Mouse (Mus musculus): Measurements from ENCODE around the gene Dnm3. TPM values are rescaled to one million over a fixed set of nuclear protein-coding genes. Genes with fewer than 3 reads are reported as not detected.

Gene Dnm3
- polyA plus RNA-seq, 1 experiment from 2014 or later = 33.5 TPM

DNA sequence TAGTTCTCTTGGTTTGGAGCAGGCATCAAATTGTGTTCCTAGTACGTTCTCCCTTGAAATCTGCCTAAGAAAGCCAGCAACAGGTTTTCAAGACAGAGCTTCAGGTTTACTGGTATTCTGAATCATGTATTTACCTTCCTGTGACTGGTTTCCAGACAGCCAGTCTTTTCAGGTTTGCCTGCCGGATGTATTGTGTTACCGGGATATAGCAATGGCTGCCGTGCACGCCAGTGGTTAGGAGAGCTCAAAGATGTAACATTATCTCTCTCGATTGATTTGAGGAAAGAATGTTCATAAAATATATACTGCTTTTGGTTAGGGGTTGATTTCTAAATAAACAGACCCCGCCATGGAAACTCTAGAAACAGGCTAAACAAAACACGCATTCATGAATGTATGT, 264.8 kb downstream of the Dnm3 start:
- no peak overlapping the region for H3K4me3 ChIP-seq (replicated peaks)
- H3K9me3 ChIP-seq = no peaks in the 10 kb centered on the region
- H3K4me1 ChIP-seq (replicated peaks) = peaks cover 19% of the 10 kb centered on the region
- H3K36me3 ChIP-seq = no peaks in the 10 kb centered on the region
- H3K4me2 ChIP-seq (replicated peaks) = no peak overlapping the region
- no peak overlapping the region for H3K27ac ChIP-seq
- no peak for ATAC-seq
- no peak overlapping the region for H3K9ac ChIP-seq (replicated peaks)
- 90% methylated on average over 8 of the region's 8 CpGs for WGBS
- 0 out of 2 replicates have a peak, but pooled peaks cover 4% of the 10 kb centered on the region for H3K27me3 ChIP-seq

GRCm38 (mm10) chr1:162210529-162210928, 267.3 kb downstream of the Dnm3 start:
- no peak overlapping the region for H3K27ac ChIP-seq
- H3K4me2 ChIP-seq (replicated peaks) = no peak overlapping the region
- H3K27me3 ChIP-seq = peaks cover 10% of the 10 kb centered on the region; the same call in 1 of the 2 replicates
- H3K36me3 ChIP-seq = no peaks in the 10 kb centered on the region
- H3K4me1 ChIP-seq (replicated peaks) = peaks cover 19% of the 10 kb centered on the region
- no peak for ATAC-seq
- WGBS = 8% methylated on average over 2 of the region's 2 CpGs
- H3K4me3 ChIP-seq (replicated peaks) = no peak overlapping the region
- H3K9me3 ChIP-seq = no peaks in the 10 kb centered on the region
- no peak overlapping the region for H3K9ac ChIP-seq (replicated peaks)

DNA sequence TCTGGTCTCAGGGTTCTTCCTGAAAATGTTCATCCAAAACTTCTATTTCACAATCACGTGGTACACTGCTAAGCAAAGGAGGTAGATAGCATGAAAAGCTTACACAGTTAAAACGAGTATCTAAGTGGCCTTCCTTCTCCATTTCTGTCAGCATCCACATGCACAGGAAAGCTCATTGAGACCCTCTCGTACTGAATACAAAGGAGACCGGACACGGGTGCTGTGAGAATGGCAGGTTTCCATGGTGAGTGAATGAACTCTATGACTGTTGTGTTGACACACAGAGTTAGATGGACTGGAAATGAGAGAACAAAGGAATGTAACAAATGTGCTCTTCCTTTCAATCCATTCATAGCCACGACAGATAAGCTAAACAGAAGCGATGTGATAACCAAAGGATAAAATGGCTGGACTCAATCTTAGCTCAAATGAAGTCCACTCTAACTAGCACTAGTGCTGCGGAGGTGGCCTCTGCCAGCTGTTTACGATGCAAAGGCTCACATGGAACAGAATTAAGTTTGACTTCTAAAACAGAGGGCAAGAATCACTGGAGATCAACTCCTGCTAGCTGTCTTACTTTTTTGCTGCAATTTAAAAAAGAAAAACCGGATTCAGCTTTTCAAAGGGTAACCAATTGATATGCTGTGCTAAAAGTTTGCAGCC, 268.2 kb downstream of the Dnm3 start:
- Histone ChIP-seq H3K9ac (replicated peaks) (no peak overlapping the region), H3K4me2 (replicated peaks) (no peak overlapping the region), H3K36me3 (no peaks in the 10 kb centered on the region), H3K27ac (no peak overlapping the region), H3K4me1 (replicated peaks) (peaks cover 19% of the 10 kb centered on the region), H3K4me3 (replicated peaks) (no peak overlapping the region), H3K9me3 (no peaks in the 10 kb centered on the region), H3K27me3 (peaks cover 10% of the 10 kb centered on the region; the same call in 1 of the 2 replicates)
- ATAC-seq = peak; percentile 73; the same call in 1 of the 2 replicates
- 8% methylated on average over 10 of the region's 10 CpGs for WGBS

GRCm38 (mm10) chr1:162209010-162209409, 268.8 kb downstream of the Dnm3 start:
- no peaks in the 10 kb centered on the region for H3K36me3 ChIP-seq
- H3K4me2 ChIP-seq (replicated peaks) = no peak overlapping the region
- H3K9ac ChIP-seq (replicated peaks) = no peak overlapping the region
- WGBS = 79% methylated on average over 9 of the region's 9 CpGs
- H3K4me3 ChIP-seq (replicated peaks) = no peak overlapping the region
- ATAC-seq = peak; percentile 50; the same call in 1 of the 2 replicates
- H3K4me1 ChIP-seq (replicated peaks) = peaks cover 19% of the 10 kb centered on the region
- peaks cover 10% of the 10 kb centered on the region; the same call in 1 of the 2 replicates for H3K27me3 ChIP-seq
- no peaks in the 10 kb centered on the region for H3K9me3 ChIP-seq
- H3K27ac ChIP-seq = no peak overlapping the region

- no peak overlapping the region for H3K9ac ChIP-seq (replicated peaks)
- no peak for ATAC-seq
- H3K27me3 ChIP-seq = peaks cover 8% of the 10 kb centered on the region; the same call in 1 of the 2 replicates
- no peaks in the 10 kb centered on the region for H3K36me3 ChIP-seq
- no peaks in the 10 kb centered on the region for H3K9me3 ChIP-seq
- 50% methylated on average over 7 of the region's 7 CpGs for WGBS
- peaks cover 25% of the 10 kb centered on the region for H3K4me1 ChIP-seq (replicated peaks)
- no peak overlapping the region for H3K4me2 ChIP-seq (replicated peaks)
- H3K27ac ChIP-seq = no peak overlapping the region
- no peak overlapping the region for H3K4me3 ChIP-seq (replicated peaks)
Observed at GRCm38 (mm10) chr1:162207708-162208043, 270.2 kb downstream of the Dnm3 start.

DNA sequence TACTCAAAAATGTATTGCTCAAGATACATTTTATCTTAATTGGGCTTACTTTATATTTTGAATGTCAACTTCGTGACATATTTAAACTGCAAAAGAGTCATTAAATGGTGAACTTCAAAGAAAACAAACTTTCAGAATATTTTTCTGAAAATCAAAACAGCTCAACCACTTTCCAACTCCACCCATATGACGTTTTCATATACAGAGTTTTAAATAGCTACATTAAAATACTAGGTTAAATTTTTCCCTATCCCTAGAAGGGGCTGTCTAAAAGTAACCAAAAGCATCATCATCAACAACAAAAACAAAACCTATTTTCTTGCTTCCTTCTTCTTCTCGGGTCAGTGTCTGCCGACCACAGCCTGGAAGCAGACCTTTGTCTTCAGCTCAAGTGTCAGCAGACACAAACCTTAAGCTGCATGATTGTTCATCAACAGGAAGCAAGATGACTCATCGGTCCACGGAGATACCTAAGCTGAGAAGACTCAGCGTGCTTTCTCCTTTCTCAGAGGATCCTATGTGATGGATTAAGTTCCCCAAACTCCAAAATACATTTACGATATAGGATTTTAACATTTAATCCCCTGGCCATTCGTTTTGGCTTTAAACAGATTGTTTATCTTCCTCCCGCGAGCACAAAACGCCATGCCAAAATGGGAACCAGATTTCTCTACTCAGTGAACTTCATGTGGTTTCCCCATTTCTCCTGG, 270.7 kb downstream of the Dnm3 start:
- peaks cover 5% of the 10 kb centered on the region; the same call in 1 of the 2 replicates for H3K27me3 ChIP-seq
- 67% methylated on average over 12 of the region's 12 CpGs for WGBS
- no peak overlapping the region for H3K9ac ChIP-seq (replicated peaks)
- no peaks in the 10 kb centered on the region for H3K36me3 ChIP-seq
- peaks cover 27% of the 10 kb centered on the region for H3K4me1 ChIP-seq (replicated peaks)
- no peaks in the 10 kb centered on the region for H3K9me3 ChIP-seq
- no peak overlapping the region for H3K27ac ChIP-seq
- no peak overlapping the region for H3K4me2 ChIP-seq (replicated peaks)
- no peak overlapping the region for H3K4me3 ChIP-seq (replicated peaks)
- no peak for ATAC-seq

DNA sequence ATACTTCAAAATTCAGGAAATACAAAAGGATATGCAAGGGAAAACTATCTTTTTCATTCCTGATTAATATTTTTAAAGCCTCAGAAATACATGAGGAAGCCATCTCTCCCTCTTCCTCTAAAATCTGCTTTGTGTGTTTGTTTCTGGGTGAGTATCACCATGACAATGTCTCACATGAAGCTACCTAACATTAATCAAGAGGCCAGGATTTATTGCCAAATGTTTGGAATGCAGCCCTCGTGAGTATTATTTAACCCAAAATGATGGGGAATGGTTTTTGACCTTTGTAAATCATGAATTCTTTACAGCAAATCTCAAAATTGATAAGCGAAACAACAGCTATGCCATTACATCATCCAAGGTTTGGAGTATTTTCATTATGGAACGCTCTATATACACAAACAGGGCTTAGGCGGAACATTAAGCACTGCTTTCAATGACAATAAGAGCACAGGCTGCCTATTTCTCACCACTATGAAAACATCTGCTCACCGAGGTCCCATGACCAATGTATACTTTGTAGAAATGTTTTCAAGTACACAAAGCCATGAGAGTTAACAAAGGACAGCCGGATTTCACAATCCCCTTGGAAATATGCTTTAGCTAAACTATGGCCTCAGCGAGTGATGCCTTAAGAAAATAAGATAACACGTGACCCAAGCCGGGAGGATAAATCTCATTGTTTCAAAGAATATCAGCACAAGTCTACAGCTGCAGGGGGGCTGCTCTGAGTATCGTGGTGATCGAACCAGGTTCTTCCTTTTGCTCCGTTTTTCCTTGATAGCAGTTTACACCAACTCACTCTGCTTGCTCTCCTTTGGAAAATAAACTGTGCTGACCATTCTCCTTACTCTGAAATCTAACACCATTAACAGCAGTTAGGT, 275.1 kb downstream of the Dnm3 start:
- ATAC-seq = peak; percentile 84
- peaks cover 11% of the 10 kb centered on the region; the same call in 1 of the 2 replicates for H3K4me1 ChIP-seq (replicated peaks)

GRCm38 (mm10) chr1:162200446-162200845, 277.4 kb downstream of the Dnm3 start:
- Histone ChIP-seq H3K27me3 (no peaks in the 10 kb centered on the region), H3K27ac (no peak overlapping the region), H3K4me1 (replicated peaks) (peaks cover 25% of the 10 kb centered on the region), H3K36me3 (no peaks in the 10 kb centered on the region), H3K4me3 (replicated peaks) (no peak overlapping the region), H3K9ac (replicated peaks) (no peak overlapping the region), H3K9me3 (no peaks in the 10 kb centered on the region), H3K4me2 (replicated peaks) (no peak overlapping the region)
- no peak for ATAC-seq
- 91% methylated on average over 6 of the region's 6 CpGs for WGBS

More for the DNA sequence above, 275.1 kb downstream of the Dnm3 start:
- Histone ChIP-seq H3K27me3 (peaks cover 5% of the 10 kb centered on the region; the same call in 1 of the 2 replicates), H3K4me3 (replicated peaks) (no peak overlapping the region), H3K27ac (0 out of 2 replicates have a peak overlapping the region, but pooled peaks have one; percentile 0), H3K9ac (replicated peaks) (no peak overlapping the region), H3K9me3 (no peaks in the 10 kb centered on the region), H3K36me3 (no peaks in the 10 kb centered on the region), H3K4me2 (replicated peaks) (peak overlapping the region; percentile 10; the same call in 1 of the 2 replicates)
- WGBS = 31% methylated on average over 12 of the region's 12 CpGs

GRCm38 (mm10) chr1:162196812-162197680, 280.8 kb downstream of the Dnm3 start:
- no peak overlapping the region for H3K27ac ChIP-seq
- no peaks in the 10 kb centered on the region for H3K36me3 ChIP-seq
- WGBS = 57% methylated on average over 9 of the region's 9 CpGs
- H3K9ac ChIP-seq (replicated peaks) = no peak overlapping the region
- H3K4me2 ChIP-seq (replicated peaks) = no peak overlapping the region
- H3K4me3 ChIP-seq (replicated peaks) = no peak overlapping the region
- H3K27me3 ChIP-seq = no peaks in the 10 kb centered on the region
- H3K4me1 ChIP-seq (replicated peaks) = peaks cover 17% of the 10 kb centered on the region
- no peaks in the 10 kb centered on the region for H3K9me3 ChIP-seq
- peak; percentile 76 for ATAC-seq

DNA sequence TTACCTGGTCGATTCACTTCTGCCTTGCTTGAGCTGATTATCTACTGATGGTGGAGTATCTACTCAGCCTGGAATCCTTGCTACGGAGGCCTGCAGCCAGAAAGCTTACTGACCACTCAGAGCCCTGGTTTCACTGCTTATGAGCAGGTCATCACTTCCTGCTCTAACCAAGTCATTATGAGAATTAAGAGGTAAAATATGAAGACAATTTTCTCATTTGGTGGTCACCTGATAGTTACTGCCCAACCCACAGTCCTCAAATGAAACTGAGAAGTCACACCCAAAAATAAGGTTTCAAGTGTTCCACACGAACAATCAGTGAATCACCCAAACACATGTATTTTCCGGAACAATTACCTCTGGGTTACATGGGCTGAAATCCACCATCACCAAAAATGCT, 289.1 kb downstream of the Dnm3 start:
- H3K4me1 ChIP-seq (replicated peaks) = peaks cover 20% of the 10 kb centered on the region
- H3K9ac ChIP-seq (replicated peaks) = no peak overlapping the region
- 93% methylated on average over 4 of the region's 4 CpGs for WGBS
- H3K27ac ChIP-seq = no peak overlapping the region
- H3K9me3 ChIP-seq = no peaks in the 10 kb centered on the region
- no peak overlapping the region for H3K4me3 ChIP-seq (replicated peaks)
- no peak for ATAC-seq
- no peaks in the 10 kb centered on the region for H3K36me3 ChIP-seq
- H3K27me3 ChIP-seq = no peaks in the 10 kb centered on the region
- H3K4me2 ChIP-seq (replicated peaks) = no peak overlapping the region
